In the genomic region with DNA sequence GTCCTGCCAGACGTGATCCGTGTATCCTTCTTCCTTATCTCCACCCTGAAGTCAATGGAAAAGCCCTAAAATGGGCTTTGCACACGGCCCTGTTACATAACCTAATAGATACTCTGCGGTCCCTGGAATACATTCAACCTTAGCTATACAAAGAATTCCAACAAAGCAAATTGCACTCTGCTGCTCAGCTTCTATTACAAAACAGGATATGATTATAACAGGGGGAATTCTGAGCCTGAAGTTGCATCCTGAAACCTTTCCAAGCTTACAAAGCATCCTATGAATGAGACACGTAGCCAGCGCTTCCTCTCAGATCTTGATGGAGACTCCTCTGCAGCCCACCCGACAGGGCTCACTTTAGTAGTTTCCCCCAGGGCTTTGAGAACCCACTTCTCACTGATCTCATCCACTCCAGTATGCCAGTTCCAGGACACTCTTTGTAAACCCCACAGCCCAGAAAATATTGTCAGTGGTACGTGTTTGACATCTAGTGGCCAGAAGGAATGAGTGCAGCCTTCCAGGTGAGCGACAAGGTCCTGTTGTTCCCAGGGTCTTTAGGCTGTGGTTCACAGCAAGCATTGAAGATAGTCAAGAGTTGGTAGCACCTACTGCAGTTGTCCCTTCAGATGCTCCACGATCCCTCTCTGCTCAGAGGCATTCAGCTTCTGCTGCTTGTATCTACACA, we compare ENCODE assay signal across 12 mouse cellular contexts.
DNase-seq lines count a peak whose midpoint lies in the region; ATAC-seq lines count a peak whose summit lies in the region.
"Had no signal": no experiment of that assay in that cellular context is flagged by ENCODE, and none has a peak within 500 bp of the region (broad histone marks: within the 10 kb centered on the region; RNA-seq: fewer than 3 reads in every experiment).

No protein-coding gene starts in this region.

- no peak overlapping the region for H3K27ac ChIP-seq in kidney, embryonic 15.5 days
- H3K27ac ChIP-seq in embryonic facial prominence, embryonic 10.5 days (replicated peaks): no peak overlapping the region

- no peaks in the 10 kb centered on the region for H3K4me1 ChIP-seq in kidney, embryonic 15.5 days
- no peaks in the 10 kb centered on the region for H3K4me1 ChIP-seq in embryonic facial prominence, embryonic 10.5 days

- ATAC-seq in kidney, embryonic 15.5 days (replicated peaks; ENCODE audit: low FRiP score): no peak
- ATAC-seq in activated CD4-positive, CD25-positive, alpha-beta regulatory T cell, adult 4 months: no peak

- no peak overlapping the region for H3K4me3 ChIP-seq in kidney, embryonic 15.5 days (replicated peaks)
- no peak overlapping the region for H3K4me3 ChIP-seq in embryonic facial prominence, embryonic 10.5 days

- no peaks in the 10 kb centered on the region for H3K27me3 ChIP-seq in kidney, embryonic 15.5 days
- no peaks in the 10 kb centered on the region for H3K27me3 ChIP-seq in embryonic facial prominence, embryonic 10.5 days (replicated peaks; ENCODE audit: low read depth, poor library complexity, severe bottlenecking)

- 82% methylated on average over 10 of the region's 10 CpGs for WGBS in kidney, embryonic 15.5 days
- 83% methylated on average over 10 of the region's 10 CpGs for WGBS in embryonic facial prominence, embryonic 10.5 days

- H3K36me3 ChIP-seq in kidney, embryonic 15.5 days: no peaks in the 10 kb centered on the region
- H3K36me3 ChIP-seq in embryonic facial prominence, embryonic 10.5 days (replicated peaks): peaks cover 31% of the 10 kb centered on the region

- no peak overlapping the region for H3K4me2 ChIP-seq in kidney, embryonic 15.5 days
- H3K4me2 ChIP-seq: midbrain, embryonic 11.5 days had no signal

- no peak overlapping the region for H3K9ac ChIP-seq in kidney, embryonic 15.5 days

- 0 out of 2 replicates have a peak, but pooled peaks cover 5% of the 10 kb centered on the region for H3K9me3 ChIP-seq in kidney, embryonic 15.5 days (replicated peaks)
- no peaks in the 10 kb centered on the region; the same call in 1 of the 2 replicates for H3K9me3 ChIP-seq in embryonic facial prominence, embryonic 10.5 days

- DNase-seq in kidney, adult 9 months: peak; percentile 5
- DNase-seq in A20 (ENCODE audit: low read depth, low spot score): peak; percentile 7
- peak; percentile 68 for DNase-seq in ES-CJ7 (ENCODE audit: low read depth, low spot score)
- peak; percentile 13 for DNase-seq in embryonic facial prominence, embryonic 10.5 days (ENCODE audit: low spot score)
- no peak for DNase-seq in right cerebral cortex, adult 18-20 months
- no peak for DNase-seq in urinary bladder, postnatal 4 days (ENCODE audit: low spot score in 2 of 2)
- DNase-seq: gastrocnemius, postnatal 25 days; liver; spleen, adult 18-20 months had no signal

Comparison
In these comparisons a context has a peak if more than half of its experiments do, and no peak if none do; other contexts are left out.
1. DNase-seq: peak in kidney, adult 9 months (single experiment), A20 (single experiment), ES-CJ7 (single experiment) and embryonic facial prominence, embryonic 10.5 days (single experiment); none in right cerebral cortex, adult 18-20 months (single experiment) and urinary bladder, postnatal 4 days (0 of 2).